Mouse (Mus musculus): Measurements from ENCODE around the gene Pik3ap1. TPM values are rescaled to one million over a fixed set of nuclear protein-coding genes. Genes with fewer than 3 reads are reported as not detected.

Pik3ap1 gene
- polyA plus RNA-seq, 1 experiment from 2014 or later, result 0.65 TPM

- 82% methylated on average over 5 of the region's 5 CpGs for WGBS
- Histone ChIP-seq H3K27me3 (ENCODE audit: control insufficient read depth, insufficient read depth, low read length) (no peaks in the 10 kb centered on the region), H3K4me3 (ENCODE audit: low read depth, low read length) (no peak overlapping the region), H3K27ac (replicated peaks; ENCODE audit: low read depth, low read length) (no peak overlapping the region), H3K4me2 (ENCODE audit: low read depth, severe bottlenecking) (no peak overlapping the region), H3K4me1 (ENCODE audit: control insufficient read depth, insufficient read depth, low read length) (no peaks in the 10 kb centered on the region), H3K9ac (ENCODE audit: low read length) (no peak overlapping the region), H3K36me3 (ENCODE audit: control insufficient read depth, insufficient read depth, low read length) (no peaks in the 10 kb centered on the region), H3K9me3 (ENCODE audit: control insufficient read depth, low read length) (no peaks in the 10 kb centered on the region)
- DNase-seq (ENCODE audit: low spot score) (no peak), ATAC-seq (ENCODE audit: insufficient number of reproducible peaks, low FRiP score, low TSS enrichment, low read depth) (no peak)
Observed at GRCm38 (mm10) chr19:41365570-41365969, 19.3 kb downstream of the Pik3ap1 start.

GRCm38 (mm10) chr19:41364509-41364908 lies 20.4 kb downstream of the Pik3ap1 start:
- Histone ChIP-seq H3K36me3 (ENCODE audit: control insufficient read depth, insufficient read depth, low read length) (no peaks in the 10 kb centered on the region), H3K4me3 (ENCODE audit: low read depth, low read length) (no peak overlapping the region), H3K27ac (replicated peaks; ENCODE audit: low read depth, low read length) (no peak overlapping the region), H3K27me3 (ENCODE audit: control insufficient read depth, insufficient read depth, low read length) (no peaks in the 10 kb centered on the region), H3K9me3 (ENCODE audit: control insufficient read depth, low read length) (no peaks in the 10 kb centered on the region), H3K4me1 (ENCODE audit: control insufficient read depth, insufficient read depth, low read length) (no peaks in the 10 kb centered on the region), H3K9ac (ENCODE audit: low read length) (no peak overlapping the region), H3K4me2 (ENCODE audit: low read depth, severe bottlenecking) (no peak overlapping the region)
- 86% methylated on average over 3 of the region's 3 CpGs for WGBS
- ATAC-seq (ENCODE audit: insufficient number of reproducible peaks, low FRiP score, low TSS enrichment, low read depth) (no peak), DNase-seq (ENCODE audit: low spot score) (no peak)

GRCm38 (mm10) chr19:41362963-41363362 lies 21.9 kb downstream of the Pik3ap1 start:
- H3K4me3 ChIP-seq (ENCODE audit: low read depth, low read length), result no peak overlapping the region
- no peaks in the 10 kb centered on the region for H3K27me3 ChIP-seq (ENCODE audit: control insufficient read depth, insufficient read depth, low read length)
- H3K4me1 ChIP-seq (ENCODE audit: control insufficient read depth, insufficient read depth, low read length), result no peaks in the 10 kb centered on the region
- 85% methylated on average over 2 of the region's 2 CpGs for WGBS
- H3K36me3 ChIP-seq (ENCODE audit: control insufficient read depth, insufficient read depth, low read length), result no peaks in the 10 kb centered on the region
- no peak for DNase-seq (ENCODE audit: low spot score)
- no peak overlapping the region for H3K4me2 ChIP-seq (ENCODE audit: low read depth, severe bottlenecking)
- no peak for ATAC-seq (ENCODE audit: insufficient number of reproducible peaks, low FRiP score, low TSS enrichment, low read depth)
- no peak overlapping the region for H3K9ac ChIP-seq (ENCODE audit: low read length)
- no peak overlapping the region for H3K27ac ChIP-seq (replicated peaks; ENCODE audit: low read depth, low read length)
- no peaks in the 10 kb centered on the region for H3K9me3 ChIP-seq (ENCODE audit: control insufficient read depth, low read length)

GRCm38 (mm10) chr19:41360459-41360858 lies 24.4 kb downstream of the Pik3ap1 start:
- ATAC-seq (ENCODE audit: insufficient number of reproducible peaks, low FRiP score, low TSS enrichment, low read depth) (no peak), DNase-seq (ENCODE audit: low spot score) (no peak)
- Histone ChIP-seq H3K9me3 (ENCODE audit: control insufficient read depth, low read length) (no peaks in the 10 kb centered on the region), H3K27me3 (ENCODE audit: control insufficient read depth, insufficient read depth, low read length) (no peaks in the 10 kb centered on the region), H3K4me3 (ENCODE audit: low read depth, low read length) (no peak overlapping the region), H3K4me2 (ENCODE audit: low read depth, severe bottlenecking) (no peak overlapping the region), H3K4me1 (ENCODE audit: control insufficient read depth, insufficient read depth, low read length) (no peaks in the 10 kb centered on the region), H3K27ac (replicated peaks; ENCODE audit: low read depth, low read length) (no peak overlapping the region), H3K36me3 (ENCODE audit: control insufficient read depth, insufficient read depth, low read length) (no peaks in the 10 kb centered on the region), H3K9ac (ENCODE audit: low read length) (no peak overlapping the region)
- 8% methylated on average over 2 of the region's 2 CpGs for WGBS

- Histone ChIP-seq H3K36me3 (ENCODE audit: control insufficient read depth, insufficient read depth, low read length) (no peaks in the 10 kb centered on the region), H3K4me2 (ENCODE audit: low read depth, severe bottlenecking) (no peak overlapping the region), H3K9ac (ENCODE audit: low read length) (no peak overlapping the region), H3K9me3 (ENCODE audit: control insufficient read depth, low read length) (no peaks in the 10 kb centered on the region), H3K27ac (replicated peaks; ENCODE audit: low read depth, low read length) (no peak overlapping the region), H3K27me3 (ENCODE audit: control insufficient read depth, insufficient read depth, low read length) (no peaks in the 10 kb centered on the region), H3K4me3 (ENCODE audit: low read depth, low read length) (no peak overlapping the region), H3K4me1 (ENCODE audit: control insufficient read depth, insufficient read depth, low read length) (no peaks in the 10 kb centered on the region)
- WGBS, result 92% methylated on average over 17 of the region's 17 CpGs
- DNase-seq (ENCODE audit: low spot score), result no peak
- ATAC-seq (ENCODE audit: insufficient number of reproducible peaks, low FRiP score, low TSS enrichment, low read depth), result no peak
Observed at GRCm38 (mm10) chr19:41354287-41354951, 30.5 kb downstream of the Pik3ap1 start.

GRCm38 (mm10) chr19:41349624-41350023 lies 35.3 kb downstream of the Pik3ap1 start:
- 91% methylated on average over 3 of the region's 3 CpGs for whole genome bisulfite sequencing

GRCm38 (mm10) chr19:41348161-41348560 lies 36.7 kb downstream of the Pik3ap1 start:
- no peak overlapping the region for H3K9ac ChIP-seq (ENCODE audit: low read length)
- no peak overlapping the region for H3K4me3 ChIP-seq (ENCODE audit: low read depth, low read length)
- no peak for ATAC-seq (ENCODE audit: insufficient number of reproducible peaks, low FRiP score, low TSS enrichment, low read depth)
- DNase-seq (ENCODE audit: low spot score), result no peak
- H3K27ac ChIP-seq (replicated peaks; ENCODE audit: low read depth, low read length), result no peak overlapping the region
- no peaks in the 10 kb centered on the region for H3K9me3 ChIP-seq (ENCODE audit: control insufficient read depth, low read length)
- H3K4me1 ChIP-seq (ENCODE audit: control insufficient read depth, insufficient read depth, low read length), result peaks cover 4% of the 10 kb centered on the region; the same call in 1 of the 2 replicates
- no peaks in the 10 kb centered on the region for H3K27me3 ChIP-seq (ENCODE audit: control insufficient read depth, insufficient read depth, low read length)
- no peaks in the 10 kb centered on the region for H3K36me3 ChIP-seq (ENCODE audit: control insufficient read depth, insufficient read depth, low read length)
- no peak overlapping the region for H3K4me2 ChIP-seq (ENCODE audit: low read depth, severe bottlenecking)
- WGBS, result 98% methylated on average over 3 of the region's 3 CpGs

More at GRCm38 (mm10) chr19:41349624-41350023, 35.3 kb downstream of the Pik3ap1 start:
- Histone ChIP-seq H3K4me2 (ENCODE audit: low read depth, severe bottlenecking) (no peak overlapping the region), H3K36me3 (ENCODE audit: control insufficient read depth, insufficient read depth, low read length) (no peaks in the 10 kb centered on the region), H3K9ac (ENCODE audit: low read length) (no peak overlapping the region), H3K4me3 (ENCODE audit: low read depth, low read length) (no peak overlapping the region), H3K9me3 (ENCODE audit: control insufficient read depth, low read length) (no peaks in the 10 kb centered on the region), H3K27me3 (ENCODE audit: control insufficient read depth, insufficient read depth, low read length) (no peaks in the 10 kb centered on the region), H3K27ac (replicated peaks; ENCODE audit: low read depth, low read length) (no peak overlapping the region), H3K4me1 (ENCODE audit: control insufficient read depth, insufficient read depth, low read length) (peaks cover 4% of the 10 kb centered on the region; the same call in 1 of the 2 replicates)
- ATAC-seq (ENCODE audit: insufficient number of reproducible peaks, low FRiP score, low TSS enrichment, low read depth) (no peak), DNase-seq (ENCODE audit: low spot score) (no peak)

- ATAC-seq (ENCODE audit: insufficient number of reproducible peaks, low FRiP score, low TSS enrichment, low read depth) (no peak), DNase-seq (ENCODE audit: low spot score) (no peak)
- Histone ChIP-seq H3K4me1 (ENCODE audit: control insufficient read depth, insufficient read depth, low read length) (peaks cover 4% of the 10 kb centered on the region; the same call in 1 of the 2 replicates), H3K36me3 (ENCODE audit: control insufficient read depth, insufficient read depth, low read length) (no peaks in the 10 kb centered on the region), H3K4me3 (ENCODE audit: low read depth, low read length) (no peak overlapping the region), H3K27ac (replicated peaks; ENCODE audit: low read depth, low read length) (no peak overlapping the region), H3K9me3 (ENCODE audit: control insufficient read depth, low read length) (no peaks in the 10 kb centered on the region), H3K27me3 (ENCODE audit: control insufficient read depth, insufficient read depth, low read length) (no peaks in the 10 kb centered on the region), H3K4me2 (ENCODE audit: low read depth, severe bottlenecking) (no peak overlapping the region), H3K9ac (ENCODE audit: low read length) (no peak overlapping the region)
- WGBS, result 60% methylated on average over 4 of the region's 4 CpGs
Observed at GRCm38 (mm10) chr19:41347326-41347725, 37.6 kb downstream of the Pik3ap1 start.
